Mouse (Mus musculus) cerebellum, adult 11-12 months (tissue): ENCODE data around the gene Trrap.
"Not testable (repeated sequence)": the region's sequence is repeated elsewhere in the genome, so short reads cannot be mapped to it uniquely, and the experiment has no call there.

Experiments used
- DNase-seq: peaks from one replicate; pipeline ENCODE4 v3.0.0; 2022

Trrap gene

GRCm38 (mm10) chr5:144767106-144767798, at the start of gene Trrap:
Gene Trrap, plus strand, starts transcription at chr5:144767732.
- DNase-seq: not testable (repeated sequence)

- DNase-seq: no peak
These were observed 47.8 kb upstream of the Trrap start for GRCm38 (mm10) chr5:144719781-144720180.

- peak; percentile 21 for DNase-seq
These were observed 47.3 kb upstream of the Trrap start for GRCm38 (mm10) chr5:144720281-144720680.

GRCm38 (mm10) chr5:144724926-144725325, 42.6 kb upstream of the Trrap start:
- DNase-seq: no peak

GRCm38 (mm10) chr5:144725554-144725953, 42.0 kb upstream of the Trrap start:
- DNase-seq: no peak

GRCm38 (mm10) chr5:144727119-144727518, 40.4 kb upstream of the Trrap start:
- DNase-seq: peak; percentile 40

GRCm38 (mm10) chr5:144728237-144728636, 39.3 kb upstream of the Trrap start:
- no peak for DNase-seq

- no peak for DNase-seq
These were observed 38.3 kb upstream of the Trrap start for GRCm38 (mm10) chr5:144729216-144729615.

GRCm38 (mm10) chr5:144733953-144734352, 33.6 kb upstream of the Trrap start:
- no peak for DNase-seq

- DNase-seq: peak; percentile 57
These were observed 32.6 kb upstream of the Trrap start for GRCm38 (mm10) chr5:144734949-144735348.

GRCm38 (mm10) chr5:144737101-144737500, 30.4 kb upstream of the Trrap start:
- DNase-seq: no peak

GRCm38 (mm10) chr5:144752432-144752831, 15.1 kb upstream of the Trrap start:
- DNase-seq: no peak

GRCm38 (mm10) chr5:144753041-144753440, 14.5 kb upstream of the Trrap start:
- peak; percentile 65 for DNase-seq

- DNase-seq: no peak
These were observed 12.3 kb upstream of the Trrap start for GRCm38 (mm10) chr5:144755191-144755590.

- DNase-seq: no peak
These were observed 10.1 kb upstream of the Trrap start for GRCm38 (mm10) chr5:144757402-144757801.

GRCm38 (mm10) chr5:144758422-144758821, 9.1 kb upstream of the Trrap start:
- no peak for DNase-seq

GRCm38 (mm10) chr5:144761161-144761868, 6.2 kb upstream of the Trrap start, which contains the start of gene Tmem130:
Gene Tmem130, minus strand, starts transcription at chr5:144761818.
- peak; percentile 93 for DNase-seq

- no peak for DNase-seq
These were observed 1.5 kb upstream of the Trrap start for GRCm38 (mm10) chr5:144766026-144766425.

GRCm38 (mm10) chr5:144766646-144767045, 886 bp upstream of the Trrap start:
- no peak for DNase-seq

- DNase-seq: peak; percentile 93
These were observed 644 bp downstream of the Trrap start for GRCm38 (mm10) chr5:144767911-144768841.

- no peak for DNase-seq
These were observed 1.5 kb downstream of the Trrap start for GRCm38 (mm10) chr5:144769067-144769482.

GRCm38 (mm10) chr5:144773231-144773630, 5.7 kb downstream of the Trrap start:
- no peak for DNase-seq

- DNase-seq: no peak
These were observed 13.1 kb downstream of the Trrap start for GRCm38 (mm10) chr5:144780654-144781053.
